Mouse (Mus musculus) limb, embryonic 11.5 days (tissue): ENCODE measurements at regions not wholly inside any gene's neighbourhood (a gene's known extent, or its start where the extent isn't known, plus 50 kb on each side); places are given as distances from the start of the nearest gene placed in this dataset.
A peak's percentile ranks its signal among the peaks of the same experiment; 100 is the strongest.

Experiments used
- ATAC-seq: fragments of 200-750 bp; cut with Nextera tagmentation; 2 replicates; pipeline ENCODE4 v1.8.0; 2017; ENCODE audit warnings: low read depth; ENCODE audit not compliant: insufficient number of reproducible peaks, low FRiP score, low TSS enrichment
- DNase-seq: peaks from one replicate; pipeline ENCODE4 v3.0.0-alpha.2; 2015; ENCODE audit warnings: low spot score
- H3K27ac ChIP-seq: fragments of 300-500 bp; sonication (generic); replicated peaks from 2 replicates; pipeline ENCODE4 v1.5.1; 2014; ENCODE audit warnings: low read depth, mild to moderate bottlenecking, low read length
- H3K27me3 ChIP-seq: fragments of 300-500 bp; sonication (generic); 2 replicates; pipeline ENCODE4 v1.6.1; 2014; ENCODE audit warnings: mild to moderate bottlenecking, low read length, mixed read lengths; ENCODE audit not compliant: control insufficient read depth, insufficient read depth
- H3K36me3 ChIP-seq: fragments of 300-500 bp; sonication (generic); 2 replicates; pipeline ENCODE4 v1.6.1; 2014; ENCODE audit warnings: mild to moderate bottlenecking, low read length, moderate library complexity, mixed read lengths; ENCODE audit not compliant: control insufficient read depth, insufficient read depth
- H3K4me1 ChIP-seq: fragments of 300-500 bp; sonication (generic); 2 replicates; pipeline ENCODE4 v1.6.1; 2014; ENCODE audit warnings: low read length, mixed read lengths; ENCODE audit not compliant: control insufficient read depth, insufficient read depth
- H3K4me2 ChIP-seq: fragments of 300-500 bp; sonication (generic); 2 replicates; pipeline ENCODE4 v1.6.1; 2014; ENCODE audit warnings: low read depth, mild to moderate bottlenecking, moderate library complexity; ENCODE audit not compliant: severe bottlenecking
- H3K4me3 ChIP-seq: fragments of 300-500 bp; sonication (generic); 2 replicates; pipeline ENCODE4 v1.5.1; 2014; ENCODE audit warnings: low read depth, low read length
- H3K9ac ChIP-seq: fragments of 300-500 bp; sonication (generic); 2 replicates; pipeline ENCODE4 v1.6.1; 2014; ENCODE audit warnings: mild to moderate bottlenecking, low read length
- H3K9me3 ChIP-seq: fragments of 300-500 bp; sonication (generic); 2 replicates; pipeline ENCODE4 v1.6.1; 2016; ENCODE audit warnings: low read length; ENCODE audit not compliant: control insufficient read depth
- WGBS: fragments of 180-500 bp; shearing (Covaris S2); extraction: QIAGEN DNeasy Blood & Tissue Kit; methylation state at CpG from one replicate; pipeline ENCODE4 v1.1.7; 2014; 5-methylcytosine and 5-hydroxymethylcytosine counted together

- no peak overlapping the region for H3K4me2 ChIP-seq
- no peaks in the 10 kb centered on the region for H3K9me3 ChIP-seq
- no peaks in the 10 kb centered on the region for H3K27me3 ChIP-seq
- no peak overlapping the region for H3K9ac ChIP-seq
- ATAC-seq (no peak), DNase-seq (no peak)
- H3K36me3 ChIP-seq: no peaks in the 10 kb centered on the region
- H3K4me1 ChIP-seq: no peaks in the 10 kb centered on the region
- H3K4me3 ChIP-seq: no peak overlapping the region
- no peak overlapping the region for H3K27ac ChIP-seq
- WGBS: 72% methylated on average over 16 of the region's 16 CpGs
These were observed 903.3 kb downstream of the Mrps31 start for GRCm38 (mm10) chr8:23314275-23315123.

DNA sequence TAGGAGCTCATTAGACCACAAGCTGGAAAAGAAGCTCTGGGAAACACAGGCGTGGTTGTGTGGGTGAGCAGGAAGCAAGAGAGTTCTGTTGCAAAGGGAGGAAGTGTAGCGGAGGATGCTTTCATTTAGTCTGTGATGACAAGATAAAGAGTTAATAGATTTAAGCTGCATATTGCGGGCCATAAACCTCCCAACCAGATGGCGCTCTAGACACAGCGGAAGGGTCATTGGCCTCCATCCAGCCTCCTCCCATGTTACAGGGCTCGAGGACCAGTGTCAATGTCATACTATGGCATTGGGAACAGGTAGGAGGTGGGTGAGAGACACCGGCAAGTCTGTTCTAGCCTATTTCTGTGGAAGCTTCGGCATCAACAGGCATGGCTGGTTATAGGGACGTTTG lies 908.4 kb downstream of the Mrps31 start:
- Histone ChIP-seq H3K9me3 (no peaks in the 10 kb centered on the region), H3K27me3 (no peaks in the 10 kb centered on the region), H3K4me1 (no peaks in the 10 kb centered on the region), H3K9ac (no peak overlapping the region), H3K4me3 (no peak overlapping the region), H3K36me3 (no peaks in the 10 kb centered on the region), H3K27ac (no peak overlapping the region), H3K4me2 (no peak overlapping the region)
- WGBS: 64% methylated on average over 9 of the region's 9 CpGs
- ATAC-seq (no peak), DNase-seq (no peak)

- no peaks in the 10 kb centered on the region for H3K36me3 ChIP-seq
- 47% methylated on average over 5 of the region's 5 CpGs for WGBS
- H3K27ac ChIP-seq: no peak overlapping the region
- ATAC-seq: no peak
- no peak overlapping the region for H3K9ac ChIP-seq
- H3K27me3 ChIP-seq: no peaks in the 10 kb centered on the region
- no peak overlapping the region for H3K4me2 ChIP-seq
- H3K4me1 ChIP-seq: no peaks in the 10 kb centered on the region
- H3K4me3 ChIP-seq: no peak overlapping the region
- no peak for DNase-seq
- no peaks in the 10 kb centered on the region for H3K9me3 ChIP-seq
These were observed 910.0 kb downstream of the Mrps31 start for GRCm38 (mm10) chr8:23321166-23321565.

GRCm38 (mm10) chr8:23327283-23327682 lies 916.1 kb downstream of the Mrps31 start:
- no peaks in the 10 kb centered on the region for H3K36me3 ChIP-seq
- DNase-seq (no peak), ATAC-seq (no peak)
- no peaks in the 10 kb centered on the region for H3K27me3 ChIP-seq
- no peak overlapping the region for H3K27ac ChIP-seq
- H3K9ac ChIP-seq: no peak overlapping the region
- no peaks in the 10 kb centered on the region for H3K4me1 ChIP-seq
- 87% methylated on average over 4 of the region's 4 CpGs for WGBS
- no peak overlapping the region for H3K4me2 ChIP-seq
- H3K9me3 ChIP-seq: no peaks in the 10 kb centered on the region
- no peak overlapping the region for H3K4me3 ChIP-seq

DNA sequence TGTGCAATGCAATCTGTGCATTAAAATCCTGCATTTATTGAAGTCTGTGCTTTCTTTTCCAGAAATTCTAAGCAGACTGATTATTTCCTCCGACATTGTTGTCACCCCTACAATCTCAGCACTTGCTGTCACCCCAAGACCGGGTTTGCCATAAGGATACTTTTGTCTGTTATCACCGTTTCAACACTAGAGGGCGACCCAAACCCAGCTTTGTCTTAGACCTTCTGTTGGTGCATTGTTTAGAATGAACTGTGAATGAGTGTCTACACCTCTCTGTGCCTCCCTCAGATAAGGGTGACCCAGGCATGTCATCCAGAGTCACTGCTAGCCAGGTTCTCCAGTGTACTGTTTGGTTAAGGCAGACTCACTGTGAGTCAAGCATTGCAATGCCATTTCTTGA lies 933.0 kb downstream of the Mrps31 start:
- 25% methylated on average over 4 of the region's 4 CpGs for WGBS
- H3K9ac ChIP-seq: no peak overlapping the region
- ATAC-seq: no peak
- no peak overlapping the region for H3K4me3 ChIP-seq
- no peak overlapping the region for H3K4me2 ChIP-seq
- no peaks in the 10 kb centered on the region for H3K36me3 ChIP-seq
- no peak overlapping the region for H3K27ac ChIP-seq
- no peaks in the 10 kb centered on the region for H3K4me1 ChIP-seq
- H3K27me3 ChIP-seq: no peaks in the 10 kb centered on the region
- DNase-seq: peak; percentile 66
- H3K9me3 ChIP-seq: no peaks in the 10 kb centered on the region; the same call in 1 of the 2 replicates

- DNase-seq: no peak
- Histone ChIP-seq H3K9ac (no peak overlapping the region), H3K27me3 (no peaks in the 10 kb centered on the region), H3K9me3 (no peaks in the 10 kb centered on the region), H3K36me3 (no peaks in the 10 kb centered on the region), H3K4me2 (no peak overlapping the region), H3K4me1 (no peaks in the 10 kb centered on the region), H3K27ac (no peak overlapping the region), H3K4me3 (no peak overlapping the region)
- ATAC-seq: no peak
- 90% methylated on average over 15 of the region's 15 CpGs for WGBS
These were observed 940.3 kb downstream of the Mrps31 start for GRCm38 (mm10) chr8:23351367-23351930.

- no peak overlapping the region for H3K27ac ChIP-seq
- no peak for ATAC-seq
- no peak overlapping the region for H3K4me3 ChIP-seq
- no peak for DNase-seq
- H3K4me2 ChIP-seq: no peak overlapping the region
- H3K27me3 ChIP-seq: no peaks in the 10 kb centered on the region
- 63% methylated on average over 6 of the region's 6 CpGs for WGBS
- H3K9me3 ChIP-seq: no peaks in the 10 kb centered on the region
- no peaks in the 10 kb centered on the region for H3K4me1 ChIP-seq
- no peak overlapping the region for H3K9ac ChIP-seq
- no peaks in the 10 kb centered on the region for H3K36me3 ChIP-seq
These were observed 941.3 kb downstream of the Mrps31 start for GRCm38 (mm10) chr8:23352259-23353106.

DNA sequence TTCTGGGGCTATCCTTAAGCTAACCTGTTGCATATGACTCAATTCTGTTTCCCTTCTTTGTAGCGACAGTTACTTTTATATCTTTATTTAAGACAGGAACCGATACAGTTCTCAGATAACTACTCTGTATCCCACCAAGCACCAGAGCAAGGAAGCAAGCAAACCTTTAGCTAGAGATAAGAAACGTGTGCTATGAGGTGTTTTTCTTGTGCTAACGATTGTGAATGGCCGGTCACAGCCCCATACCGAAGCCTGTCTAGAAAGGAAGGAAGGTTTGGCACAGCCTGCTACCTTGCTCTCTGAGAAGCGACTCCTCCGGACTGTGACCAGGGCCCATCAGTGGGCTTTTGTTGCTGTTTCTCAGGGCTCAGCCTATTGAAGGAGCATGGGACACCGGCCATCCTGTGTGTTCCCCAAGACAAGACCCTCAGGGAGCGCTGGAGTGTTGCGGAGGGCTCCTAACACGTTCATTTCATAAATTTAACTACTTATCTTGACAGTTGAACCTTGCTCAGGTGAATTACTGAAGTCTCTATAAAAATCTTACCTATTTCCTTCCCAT lies 949.0 kb downstream of the Mrps31 start:
- no peaks in the 10 kb centered on the region for H3K27me3 ChIP-seq
- WGBS: 66% methylated on average over 12 of the region's 12 CpGs
- H3K9ac ChIP-seq: no peak overlapping the region
- H3K27ac ChIP-seq: no peak overlapping the region
- DNase-seq: no peak
- H3K9me3 ChIP-seq: no peaks in the 10 kb centered on the region
- H3K4me3 ChIP-seq: no peak overlapping the region
- H3K36me3 ChIP-seq: no peaks in the 10 kb centered on the region
- no peaks in the 10 kb centered on the region for H3K4me1 ChIP-seq
- H3K4me2 ChIP-seq: no peak overlapping the region
- ATAC-seq: no peak
